Mouse (Mus musculus): ENCODE data around the gene Srsf4. TPM values are rescaled to one million over a fixed set of nuclear protein-coding genes. Genes with fewer than 3 reads are reported as not detected.

Srsf4 gene
- polyA plus RNA-seq (2016; fragmentation: Nextera tagmentation; extraction: Ambion mirVana) = 139 and 141 TPM in 2 replicates

- WGBS = under 1% methylated on average over 108 of the region's 116 CpGs
- Histone ChIP-seq H3K9me3 (no peaks in the 10 kb centered on the region), H3K27me3 (ENCODE audit: insufficient read depth, poor library complexity, severe bottlenecking) (no peaks in the 10 kb centered on the region), H3K4me1 (replicated peaks) (peaks cover 40% of the 10 kb centered on the region), H3K36me3 (0 out of 2 replicates have a peak, but pooled peaks cover 4% of the 10 kb centered on the region), H3K27ac (peak within 1 kb of the TSS; percentile 100), H3K4me3 (peak within 1 kb of the TSS; percentile 95)
- peak; percentile 98 for DNase-seq (ENCODE audit: low spot score)
Measured at GRCm38 (mm10) chr4:131873293-131874168, at the start of gene Srsf4. TSS of gene Srsf4 (plus strand) at chr4:131873617.

GRCm38 (mm10) chr4:131824939-131825338, 48.5 kb upstream of the Srsf4 start:
- H3K4me3 ChIP-seq = no peak overlapping the region
- H3K36me3 ChIP-seq = peaks cover 5% of the 10 kb centered on the region; the same call in 1 of the 2 replicates
- 17% methylated on average over 3 of the region's 3 CpGs for WGBS
- H3K27ac ChIP-seq = peak overlapping the region; percentile 77
- no peaks in the 10 kb centered on the region for H3K9me3 ChIP-seq
- peaks cover 3% of the 10 kb centered on the region; the same call in 1 of the 2 replicates for H3K27me3 ChIP-seq (ENCODE audit: insufficient read depth, poor library complexity, severe bottlenecking)
- peaks cover 73% of the 10 kb centered on the region for H3K4me1 ChIP-seq (replicated peaks)
- DNase-seq (ENCODE audit: low spot score) = no peak

- no peak for DNase-seq (ENCODE audit: low spot score)
- Histone ChIP-seq H3K27me3 (ENCODE audit: insufficient read depth, poor library complexity, severe bottlenecking) (no peaks in the 10 kb centered on the region; the same call in 1 of the 2 replicates), H3K9me3 (no peaks in the 10 kb centered on the region), H3K4me1 (replicated peaks) (peaks cover 73% of the 10 kb centered on the region), H3K4me3 (no peak overlapping the region), H3K27ac (peak overlapping the region; percentile 77), H3K36me3 (peaks cover 5% of the 10 kb centered on the region; the same call in 1 of the 2 replicates)
- 43% methylated on average over 8 of the region's 8 CpGs for WGBS
Measured at GRCm38 (mm10) chr4:131825830-131826229, 47.6 kb upstream of the Srsf4 start.

GRCm38 (mm10) chr4:131826905-131827304, 46.5 kb upstream of the Srsf4 start:
- peak overlapping the region; percentile 23; the same call in 1 of the 2 replicates for H3K4me3 ChIP-seq
- peak; percentile 68 for DNase-seq (ENCODE audit: low spot score)
- H3K4me1 ChIP-seq (replicated peaks) = peaks cover 71% of the 10 kb centered on the region
- no peaks in the 10 kb centered on the region for H3K9me3 ChIP-seq
- H3K36me3 ChIP-seq = peaks cover 5% of the 10 kb centered on the region; the same call in 1 of the 2 replicates
- peak overlapping the region; percentile 70 for H3K27ac ChIP-seq
- no peaks in the 10 kb centered on the region; the same call in 1 of the 2 replicates for H3K27me3 ChIP-seq (ENCODE audit: insufficient read depth, poor library complexity, severe bottlenecking)
- 16% methylated on average over 6 of the region's 6 CpGs for WGBS

GRCm38 (mm10) chr4:131829123-131829522, 44.3 kb upstream of the Srsf4 start:
- DNase-seq (ENCODE audit: low spot score) = no peak
- H3K27ac ChIP-seq = peak overlapping the region; percentile 1; the same call in 1 of the 2 replicates

GRCm38 (mm10) chr4:131831546-131832045, 41.8 kb upstream of the Srsf4 start:
- DNase-seq (ENCODE audit: low spot score) = no peak
- Histone ChIP-seq H3K9me3 (no peaks in the 10 kb centered on the region), H3K36me3 (no peaks in the 10 kb centered on the region), H3K27me3 (ENCODE audit: insufficient read depth, poor library complexity, severe bottlenecking) (peaks cover 22% of the 10 kb centered on the region), H3K4me1 (replicated peaks) (peaks cover 83% of the 10 kb centered on the region), H3K27ac (peak overlapping the region; percentile 3; the same call in 1 of the 2 replicates), H3K4me3 (no peak overlapping the region)
- WGBS = 80% methylated on average over 5 of the region's 5 CpGs

More at GRCm38 (mm10) chr4:131829123-131829522, 44.3 kb upstream of the Srsf4 start:
- H3K9me3 ChIP-seq = no peaks in the 10 kb centered on the region
- no peaks in the 10 kb centered on the region for H3K36me3 ChIP-seq
- H3K4me1 ChIP-seq (replicated peaks) = peaks cover 87% of the 10 kb centered on the region
- no peaks in the 10 kb centered on the region; the same call in 1 of the 2 replicates for H3K27me3 ChIP-seq (ENCODE audit: insufficient read depth, poor library complexity, severe bottlenecking)
- 82% methylated on average over 8 of the region's 8 CpGs for WGBS
- H3K4me3 ChIP-seq = no peak overlapping the region

- no peak for DNase-seq (ENCODE audit: low spot score)
- WGBS = 73% methylated on average over 3 of the region's 3 CpGs
- H3K27me3 ChIP-seq (ENCODE audit: insufficient read depth, poor library complexity, severe bottlenecking) = peaks cover 35% of the 10 kb centered on the region
- H3K4me3 ChIP-seq = no peak overlapping the region
- peaks cover 83% of the 10 kb centered on the region for H3K4me1 ChIP-seq (replicated peaks)
- H3K27ac ChIP-seq = no peak overlapping the region
- H3K9me3 ChIP-seq = no peaks in the 10 kb centered on the region
- H3K36me3 ChIP-seq = no peaks in the 10 kb centered on the region
Measured at GRCm38 (mm10) chr4:131832759-131833407, 40.5 kb upstream of the Srsf4 start.

- Histone ChIP-seq H3K4me3 (no peak overlapping the region), H3K9me3 (no peaks in the 10 kb centered on the region), H3K27me3 (ENCODE audit: insufficient read depth, poor library complexity, severe bottlenecking) (peaks cover 45% of the 10 kb centered on the region), H3K4me1 (replicated peaks) (peaks cover 82% of the 10 kb centered on the region), H3K36me3 (no peaks in the 10 kb centered on the region), H3K27ac (0 out of 2 replicates have a peak overlapping the region, but pooled peaks have one; percentile 30)
- DNase-seq (ENCODE audit: low spot score) = no peak
- WGBS = 29% methylated on average over 9 of the region's 9 CpGs
Measured at GRCm38 (mm10) chr4:131833971-131834609, 39.3 kb upstream of the Srsf4 start.

GRCm38 (mm10) chr4:131836351-131836881, 37.0 kb upstream of the Srsf4 start:
- peaks cover 68% of the 10 kb centered on the region for H3K27me3 ChIP-seq (ENCODE audit: insufficient read depth, poor library complexity, severe bottlenecking)
- H3K27ac ChIP-seq = peak overlapping the region; percentile 87
- peak; percentile 53 for DNase-seq (ENCODE audit: low spot score)
- H3K9me3 ChIP-seq = no peaks in the 10 kb centered on the region
- H3K4me1 ChIP-seq (replicated peaks) = peaks cover 60% of the 10 kb centered on the region
- H3K36me3 ChIP-seq = no peaks in the 10 kb centered on the region
- H3K4me3 ChIP-seq = peak overlapping the region; percentile 75
- 1% methylated on average over 39 of the region's 39 CpGs for WGBS

GRCm38 (mm10) chr4:131836891-131837491, 36.4 kb upstream of the Srsf4 start:
- peak overlapping the region; percentile 87 for H3K27ac ChIP-seq
- WGBS = under 1% methylated on average over 76 of the region's 76 CpGs
- peaks cover 68% of the 10 kb centered on the region for H3K27me3 ChIP-seq (ENCODE audit: insufficient read depth, poor library complexity, severe bottlenecking)
- peak overlapping the region; percentile 75 for H3K4me3 ChIP-seq
- peak; percentile 68 for DNase-seq (ENCODE audit: low spot score)
- no peaks in the 10 kb centered on the region for H3K9me3 ChIP-seq
- peaks cover 55% of the 10 kb centered on the region for H3K4me1 ChIP-seq (replicated peaks)
- no peaks in the 10 kb centered on the region for H3K36me3 ChIP-seq

- Histone ChIP-seq H3K27ac (peak within 1 kb of the TSS; percentile 87), H3K4me1 (replicated peaks) (peaks cover 52% of the 10 kb centered on the region), H3K27me3 (ENCODE audit: insufficient read depth, poor library complexity, severe bottlenecking) (peaks cover 68% of the 10 kb centered on the region), H3K4me3 (peak within 1 kb of the TSS; percentile 75), H3K9me3 (no peaks in the 10 kb centered on the region), H3K36me3 (no peaks in the 10 kb centered on the region)
- peak; percentile 90 for DNase-seq (ENCODE audit: low spot score)
- under 1% methylated on average over 72 of the region's 72 CpGs for WGBS
Measured at GRCm38 (mm10) chr4:131837872-131838524, 35.4 kb upstream of the Srsf4 start, which contains the start of gene Ptpru. TSS of gene Ptpru (minus strand) at chr4:131838288.

Data from hindbrain, embryonic 10.5 days (tissue).